Mouse (Mus musculus): Measurements from ENCODE around the gene Mog.
"Not testable (repeated sequence)": the region's sequence is repeated elsewhere in the genome, so short reads cannot be mapped to it uniquely, and the experiment has no call there.

Gene Mog

GRCm38 (mm10) chr17:36994528-36994927, 28.7 kb downstream of the Mog start:
- no peak for DNase-seq (ENCODE audit: low read depth)

- DNase-seq (ENCODE audit: low read depth): no peak
Measured at GRCm38 (mm10) chr17:36993770-36994325, 29.4 kb downstream of the Mog start.

GRCm38 (mm10) chr17:36992336-36993104, 30.7 kb downstream of the Mog start:
- DNase-seq (ENCODE audit: low read depth): no peak

- DNase-seq (ENCODE audit: low read depth): not testable (repeated sequence)
Measured at GRCm38 (mm10) chr17:36990630-36991029, 32.6 kb downstream of the Mog start.

- no peak for DNase-seq (ENCODE audit: low read depth)
Measured at GRCm38 (mm10) chr17:36989437-36989836, 33.8 kb downstream of the Mog start, which contains the start of gene H2-M5. Gene H2-M5 (minus strand): TSS chr17:36989537.

- no peak for DNase-seq (ENCODE audit: low read depth)
Measured at GRCm38 (mm10) chr17:36988475-36988874, 34.7 kb downstream of the Mog start.

- DNase-seq (ENCODE audit: low read depth): no peak
Measured at GRCm38 (mm10) chr17:36982253-36983155, 40.7 kb downstream of the Mog start.

GRCm38 (mm10) chr17:36981845-36982244, 41.4 kb downstream of the Mog start:
- DNase-seq (ENCODE audit: low read depth): no peak

GRCm38 (mm10) chr17:36981221-36981813, 41.9 kb downstream of the Mog start, which contains the start of gene 2410137M14Rik:
Gene 2410137M14Rik (minus strand): TSS chr17:36981237.
- DNase-seq (ENCODE audit: low read depth): no peak

- no peak for DNase-seq (ENCODE audit: low read depth)
Measured at GRCm38 (mm10) chr17:36973271-36973787, 49.9 kb downstream of the Mog start.

GRCm38 (mm10) chr17:36972791-36973190, 50.4 kb downstream of the Mog start:
- no peak for DNase-seq (ENCODE audit: low read depth)

GRCm38 (mm10) chr17:36971172-36971850, 51.9 kb downstream of the Mog start:
- DNase-seq (ENCODE audit: low read depth): no peak

GRCm38 (mm10) chr17:36970316-36970890, 52.8 kb downstream of the Mog start:
- no peak for DNase-seq (ENCODE audit: low read depth)

GRCm38 (mm10) chr17:36966875-36967274, 56.3 kb downstream of the Mog start:
- no peak for DNase-seq (ENCODE audit: low read depth)

- no peak for DNase-seq (ENCODE audit: low read depth)
Measured at GRCm38 (mm10) chr17:36961125-36961524, 62.1 kb downstream of the Mog start.
